In genomic region chr16:76225587-76226226, GRCm38 (mm10) we compare ENCODE assay signal across 15 mouse cellular contexts.
DNase-seq lines count a peak whose midpoint lies in the region; ATAC-seq and TF ChIP-seq lines count a peak whose summit lies in the region.
"Had no signal": no experiment of that assay in that cellular context is flagged by ENCODE, and none has a peak within 500 bp of the region (broad histone marks: within the 10 kb centered on the region; RNA-seq: fewer than 3 reads in every experiment).

No protein-coding gene starts in this region.

- no peak for DNase-seq in kidney, postnatal 0 days (ENCODE audit: low spot score)
- DNase-seq in kidney, postnatal 25 days = no peak
- DNase-seq in CD4-positive helper T cell, adult 2 months (ENCODE audit: low read depth, low spot score) = peak; percentile 25
- peak; percentile 7 for DNase-seq in R1 (ENCODE audit: low read depth, low spot score)
- DNase-seq in naive thymus-derived CD4-positive, alpha-beta T cell, adult 2 months (ENCODE audit: low read depth) = peak; percentile 50
- no peak for DNase-seq in heart, postnatal 25 days (ENCODE audit: low spot score)
- DNase-seq: cerebellum, adult 2 months; midbrain, embryonic 14.5 days; thymus, adult 18-20 months had no signal

- no peaks in the 10 kb centered on the region for H3K36me3 ChIP-seq in kidney, postnatal 0 days (ENCODE audit: insufficient read depth, low read length)
- H3K36me3 ChIP-seq: heart, embryonic 10.5 days; limb, embryonic 10.5 days; neural tube, embryonic 12.5 days had no signal

- H3K4me3 ChIP-seq in kidney, postnatal 0 days (replicated peaks; ENCODE audit: low read depth, low read length) = no peak overlapping the region
- H3K4me3 ChIP-seq: heart, embryonic 10.5 days; limb, embryonic 10.5 days; neural tube, embryonic 12.5 days had no signal

- H3K27me3 ChIP-seq in kidney, postnatal 0 days (ENCODE audit: insufficient read depth, low read length) = no peaks in the 10 kb centered on the region
- H3K27me3 ChIP-seq: neural tube, embryonic 12.5 days; Patski had no signal

- H3K4me2 ChIP-seq in kidney, postnatal 0 days (ENCODE audit: low read length) = no peak overlapping the region
- H3K4me2 ChIP-seq: neural tube, embryonic 12.5 days had no signal

- 0 out of 2 replicates have a peak, but pooled peaks have one; percentile 9 for ATAC-seq in kidney, postnatal 0 days (replicated peaks; ENCODE audit: low FRiP score, low read depth)
- no peak for ATAC-seq in megakaryocyte-erythroid progenitor cell, adult 5-6 weeks (replicated peaks; ENCODE audit: low FRiP score, low TSS enrichment, poor library complexity, severe bottlenecking)
- ATAC-seq: forebrain, embryonic 14.5 days had no signal

- H3K27ac ChIP-seq in kidney, postnatal 0 days = peak overlapping the region; percentile 67
- H3K27ac ChIP-seq: heart, embryonic 10.5 days; limb, embryonic 10.5 days; neural tube, embryonic 12.5 days had no signal

- 46% methylated on average over 12 of the region's 12 CpGs for WGBS in kidney, postnatal 0 days

- TF ChIP-seq CTCF in kidney, postnatal 0 days (IDR thresholded peaks at IDR 0.05; ENCODE audit: low read depth) = no peak

- intact Hi-C loops in heart, postnatal 25 days (cut with DNase I) = loop anchor here (5.0 kb wide), 1 partner anchor 57 kb away; no protein-coding TSS in a partner anchor

- H3K9ac ChIP-seq in kidney, postnatal 0 days (ENCODE audit: low read depth, low read length) = no peak overlapping the region
- H3K9ac ChIP-seq: neural tube, embryonic 12.5 days had no signal

- peaks cover 19% of the 10 kb centered on the region; the same call in 1 of the 2 replicates for H3K4me1 ChIP-seq in kidney, postnatal 0 days (replicated peaks; ENCODE audit: insufficient read depth, low read length)
- H3K4me1 ChIP-seq: neural tube, embryonic 12.5 days had no signal

- no peaks in the 10 kb centered on the region for H3K9me3 ChIP-seq in kidney, postnatal 0 days (replicated peaks; ENCODE audit: low read length)
- H3K9me3 ChIP-seq: heart, embryonic 10.5 days; limb, embryonic 10.5 days; neural tube, embryonic 12.5 days had no signal

Comparison
In these comparisons a context has a peak if more than half of its experiments do, and no peak if none do; other contexts are left out.
1. DNase-seq: peak in CD4-positive helper T cell, adult 2 months (single experiment), R1 (single experiment) and naive thymus-derived CD4-positive, alpha-beta T cell, adult 2 months (single experiment); none in kidney, postnatal 0 days (single experiment), kidney, postnatal 25 days (0 of 2) and heart, postnatal 25 days (single experiment).